ENCODE assay signal across 8 mouse cellular contexts in genomic region chr2:121007925-121008663, GRCm38 (mm10). TPM values are rescaled to one million over a fixed set of nuclear protein-coding genes. Genes with fewer than 3 reads are reported as not detected.
DNase-seq lines count a peak whose midpoint lies in the region; ATAC-seq and TF ChIP-seq lines count a peak whose summit lies in the region.

TSS of gene Ccndbp1 (plus strand) at chr2:121008403.

- peak; percentile 89 for ATAC-seq in embryonic facial prominence, embryonic 13.5 days (ENCODE audit: insufficient number of reproducible peaks, insufficient read depth, low FRiP score, low TSS enrichment, low read depth)
- ATAC-seq in limb, embryonic 12.5 days (ENCODE audit: insufficient number of reproducible peaks, insufficient read depth, low FRiP score, low TSS enrichment, low read depth) = peak; percentile 95
- ATAC-seq in midbrain, embryonic 15.5 days (replicated peaks) = peak; percentile 98

- H3K9ac ChIP-seq in embryonic facial prominence, embryonic 13.5 days = peak within 1 kb of the TSS; percentile 83
- H3K9ac ChIP-seq in limb, embryonic 12.5 days (replicated peaks) = peak within 1 kb of the TSS; percentile 69
- H3K9ac ChIP-seq in midbrain, embryonic 15.5 days = peak within 1 kb of the TSS; percentile 87

- peak within 1 kb of the TSS; percentile 81 for H3K4me3 ChIP-seq in embryonic facial prominence, embryonic 13.5 days
- peak within 1 kb of the TSS; percentile 87 for H3K4me3 ChIP-seq in kidney, adult 2 months (ENCODE audit: insufficient read depth, low read depth, low read length)
- peak within 1 kb of the TSS; percentile 83 for H3K4me3 ChIP-seq in limb, embryonic 12.5 days (replicated peaks)
- H3K4me3 ChIP-seq in midbrain, embryonic 15.5 days = peak within 1 kb of the TSS; percentile 93
- peak within 1 kb of the TSS; percentile 100 for H3K4me3 ChIP-seq in spleen, adult 2 months (ENCODE audit: extremely low read depth, insufficient read depth, insufficient read length)

- H3K4me1 ChIP-seq in embryonic facial prominence, embryonic 13.5 days = peaks cover 10% of the 10 kb centered on the region
- peaks cover 3% of the 10 kb centered on the region; the same call in 1 of the 2 replicates for H3K4me1 ChIP-seq in kidney, adult 2 months (ENCODE audit: control insufficient read depth, insufficient read depth, low read length)
- H3K4me1 ChIP-seq in limb, embryonic 12.5 days (replicated peaks) = peaks cover 8% of the 10 kb centered on the region
- peaks cover 11% of the 10 kb centered on the region for H3K4me1 ChIP-seq in midbrain, embryonic 15.5 days
- peaks cover 2% of the 10 kb centered on the region; the same call in 1 of the 2 replicates for H3K4me1 ChIP-seq in spleen, adult 2 months (ENCODE audit: control insufficient read depth, insufficient read depth, insufficient read length)

- peak within 1 kb of the TSS; percentile 44; the same call in 1 of the 2 replicates for H3K27ac ChIP-seq in embryonic facial prominence, embryonic 13.5 days
- no peak within 1 kb of the TSS for H3K27ac ChIP-seq in kidney, adult 2 months (ENCODE audit: insufficient read depth, low read depth, low read length)
- H3K27ac ChIP-seq in limb, embryonic 12.5 days = peak within 1 kb of the TSS; percentile 62; the same call in 1 of the 2 replicates
- peak within 1 kb of the TSS; percentile 70 for H3K27ac ChIP-seq in midbrain, embryonic 15.5 days
- H3K27ac ChIP-seq in spleen, adult 2 months (ENCODE audit: insufficient read depth, low read length) = peak within 1 kb of the TSS; percentile 73

- TF ChIP-seq POLR2A in kidney, adult 2 months (IDR thresholded peaks at IDR 0.05; ENCODE audit: low read depth, low read length) = no peak
- peak; percentile 60; the same call in 1 of the 2 replicates for TF ChIP-seq POLR2A in spleen, adult 2 months (IDR thresholded peaks at IDR 0.05; ENCODE audit: low read depth, low read length)

- peak within 1 kb of the TSS; percentile 78 for H3K4me2 ChIP-seq in embryonic facial prominence, embryonic 13.5 days
- peak within 1 kb of the TSS; percentile 83 for H3K4me2 ChIP-seq in limb, embryonic 12.5 days
- peak within 1 kb of the TSS; percentile 89 for H3K4me2 ChIP-seq in midbrain, embryonic 15.5 days

- H3K36me3 ChIP-seq in embryonic facial prominence, embryonic 13.5 days = peaks cover 15% of the 10 kb centered on the region
- no peaks in the 10 kb centered on the region for H3K36me3 ChIP-seq in kidney, adult 2 months (ENCODE audit: control insufficient read depth, insufficient read depth, low read length)
- H3K36me3 ChIP-seq in limb, embryonic 12.5 days = peaks cover 16% of the 10 kb centered on the region
- H3K36me3 ChIP-seq in midbrain, embryonic 15.5 days (replicated peaks) = peaks cover 17% of the 10 kb centered on the region
- peaks cover 16% of the 10 kb centered on the region for H3K36me3 ChIP-seq in spleen, adult 2 months (ENCODE audit: control insufficient read depth, insufficient read depth, low read length)

- 2% methylated on average over 34 of the region's 34 CpGs for WGBS in embryonic facial prominence, embryonic 13.5 days
- 1% methylated on average over 34 of the region's 34 CpGs for WGBS in kidney, adult 2 months
- 2% methylated on average over 34 of the region's 34 CpGs for WGBS in limb, embryonic 12.5 days
- 2% methylated on average over 32 of the region's 34 CpGs for WGBS in midbrain, embryonic 15.5 days
- WGBS in spleen, adult 2 months = 3% methylated on average over 32 of the region's 34 CpGs

- peak; percentile 90 for DNase-seq in 3134 (ENCODE audit: extremely low read depth, insufficient read length, low spot score)
- peak; percentile 95 to 96 for DNase-seq in adrenal gland, postnatal 36 days
- DNase-seq in heart, adult 18-20 months = peak; percentile 92 to 95
- DNase-seq in kidney, adult 2 months = peak; percentile 97
- peak; percentile 84 to 88 for DNase-seq in spleen, adult 2 months (ENCODE audit: low read depth in 1 of 2, low spot score in 2 of 2)

- no peaks in the 10 kb centered on the region for H3K27me3 ChIP-seq in embryonic facial prominence, embryonic 13.5 days
- no peaks in the 10 kb centered on the region for H3K27me3 ChIP-seq in kidney, adult 2 months (replicated peaks; ENCODE audit: control insufficient read depth, insufficient read depth, low read length)
- no peaks in the 10 kb centered on the region for H3K27me3 ChIP-seq in limb, embryonic 12.5 days
- H3K27me3 ChIP-seq in midbrain, embryonic 15.5 days (replicated peaks) = no peaks in the 10 kb centered on the region
- no peaks in the 10 kb centered on the region for H3K27me3 ChIP-seq in spleen, adult 2 months (ENCODE audit: control insufficient read depth, insufficient read depth, low read length)

- TF ChIP-seq CTCF in kidney, adult 2 months (conservative IDR thresholded peaks at IDR 0.05; ENCODE audit: insufficient read depth, insufficient read length, low read depth, low read length) = no peak
- TF ChIP-seq CTCF in spleen, adult 2 months (IDR thresholded peaks at IDR 0.05; ENCODE audit: extremely low read depth, insufficient read depth, insufficient read length, insufficient replicate concordance) = no peak

- H3K9me3 ChIP-seq in embryonic facial prominence, embryonic 13.5 days = no peaks in the 10 kb centered on the region
- H3K9me3 ChIP-seq in limb, embryonic 12.5 days = no peaks in the 10 kb centered on the region
- H3K9me3 ChIP-seq in midbrain, embryonic 15.5 days = no peaks in the 10 kb centered on the region

RNA-seq across cellular contexts. Expression of gene Ccndbp1, which starts in this region (rescaled TPM):
- total RNA-seq in adrenal gland, postnatal 36 days (2021) = 10 to 100 TPM; 41.7 to 50.2 TPM
- 41.7 and 45.1 TPM in 2 replicates for polyA plus RNA-seq in embryonic facial prominence, embryonic 13.5 days (2015; fragmentation: Nextera tagmentation; extraction: Ambion mirVana)
- 10 to 100 TPM; 32.5 to 35.2 TPM for total RNA-seq in heart, adult 18-20 months (2021)
- 34.5 and 40.7 TPM in 2 replicates for polyA plus RNA-seq in kidney, adult 2 months (2012; rRNA removed)
- polyA plus RNA-seq in limb, embryonic 12.5 days (2016; fragmentation: Nextera tagmentation; extraction: Ambion mirVana) = 40.3 and 40.9 TPM in 2 replicates
- 77.7 and 79.4 TPM in 2 replicates for polyA plus RNA-seq in midbrain, embryonic 15.5 days (2015; fragmentation: Nextera tagmentation; extraction: Ambion mirVana)
- 27.7 and 33.5 TPM in 2 replicates for polyA plus RNA-seq in spleen, adult 2 months (2012; rRNA removed)
